Mouse (Mus musculus): ENCODE data around the gene Kcng4. TPM values are rescaled to one million over a fixed set of nuclear protein-coding genes. Genes with fewer than 3 reads are reported as not detected.

Gene Kcng4
- polyA plus RNA-seq, 1 experiment from 2014 or later, result 0.10 TPM

- H3K27ac ChIP-seq, result no peak overlapping the region
- peaks cover 16% of the 10 kb centered on the region for H3K4me1 ChIP-seq
- H3K9me3 ChIP-seq, result no peaks in the 10 kb centered on the region
- no peak for ATAC-seq (ENCODE audit: low FRiP score, low read depth)
- WGBS, result 88% methylated on average over 6 of the region's 6 CpGs
- H3K4me3 ChIP-seq, result no peak overlapping the region
- no peak overlapping the region for H3K9ac ChIP-seq
- no peak overlapping the region for H3K4me2 ChIP-seq (replicated peaks)
- H3K36me3 ChIP-seq, result no peaks in the 10 kb centered on the region
- H3K27me3 ChIP-seq (replicated peaks), result peaks cover 12% of the 10 kb centered on the region; the same call in 1 of the 2 replicates
Observed at GRCm38 (mm10) chr8:119638261-119638660, 2.8 kb upstream of the Kcng4 start.

- H3K9me3 ChIP-seq, result no peaks in the 10 kb centered on the region
- peaks cover 16% of the 10 kb centered on the region; the same call in 1 of the 2 replicates for H3K27me3 ChIP-seq (replicated peaks)
- WGBS, result 87% methylated on average over 4 of the region's 4 CpGs
- no peak overlapping the region for H3K9ac ChIP-seq
- no peak overlapping the region for H3K4me3 ChIP-seq
- no peak overlapping the region for H3K27ac ChIP-seq
- H3K4me1 ChIP-seq, result peaks cover 21% of the 10 kb centered on the region
- H3K4me2 ChIP-seq (replicated peaks), result no peak overlapping the region
- ATAC-seq (ENCODE audit: low FRiP score, low read depth), result no peak
- no peaks in the 10 kb centered on the region for H3K36me3 ChIP-seq
Observed at GRCm38 (mm10) chr8:119637381-119637780, 1.9 kb upstream of the Kcng4 start.

GRCm38 (mm10) chr8:119636766-119637165, 1.3 kb upstream of the Kcng4 start:
- no peak overlapping the region for H3K4me2 ChIP-seq (replicated peaks)
- H3K36me3 ChIP-seq, result no peaks in the 10 kb centered on the region
- H3K27me3 ChIP-seq (replicated peaks), result peaks cover 16% of the 10 kb centered on the region; the same call in 1 of the 2 replicates
- H3K4me3 ChIP-seq, result no peak overlapping the region
- WGBS, result 64% methylated on average over 7 of the region's 7 CpGs
- ATAC-seq (ENCODE audit: low FRiP score, low read depth), result no peak
- no peak overlapping the region for H3K27ac ChIP-seq
- H3K9me3 ChIP-seq, result no peaks in the 10 kb centered on the region
- peaks cover 21% of the 10 kb centered on the region for H3K4me1 ChIP-seq
- no peak overlapping the region for H3K9ac ChIP-seq

GRCm38 (mm10) chr8:119635958-119636357, 478 bp upstream of the Kcng4 start:
- Histone ChIP-seq H3K4me1 (peaks cover 26% of the 10 kb centered on the region), H3K4me2 (replicated peaks) (no peak overlapping the region), H3K9ac (no peak overlapping the region), H3K36me3 (no peaks in the 10 kb centered on the region), H3K27ac (no peak overlapping the region), H3K9me3 (no peaks in the 10 kb centered on the region), H3K27me3 (replicated peaks) (peaks cover 14% of the 10 kb centered on the region; the same call in 1 of the 2 replicates), H3K4me3 (no peak overlapping the region)
- 63% methylated on average over 2 of the region's 2 CpGs for WGBS
- ATAC-seq (ENCODE audit: low FRiP score, low read depth), result no peak

GRCm38 (mm10) chr8:119634616-119635336, 704 bp downstream of the Kcng4 start:
- H3K4me1 ChIP-seq, result peaks cover 32% of the 10 kb centered on the region
- H3K9me3 ChIP-seq, result no peaks in the 10 kb centered on the region
- H3K9ac ChIP-seq, result no peak overlapping the region
- 25% methylated on average over 14 of the region's 14 CpGs for WGBS
- H3K36me3 ChIP-seq, result no peaks in the 10 kb centered on the region
- peaks cover 14% of the 10 kb centered on the region; the same call in 1 of the 2 replicates for H3K27me3 ChIP-seq (replicated peaks)
- H3K27ac ChIP-seq, result no peak overlapping the region
- H3K4me2 ChIP-seq (replicated peaks), result no peak overlapping the region
- ATAC-seq (ENCODE audit: low FRiP score, low read depth), result no peak
- no peak overlapping the region for H3K4me3 ChIP-seq

DNA sequence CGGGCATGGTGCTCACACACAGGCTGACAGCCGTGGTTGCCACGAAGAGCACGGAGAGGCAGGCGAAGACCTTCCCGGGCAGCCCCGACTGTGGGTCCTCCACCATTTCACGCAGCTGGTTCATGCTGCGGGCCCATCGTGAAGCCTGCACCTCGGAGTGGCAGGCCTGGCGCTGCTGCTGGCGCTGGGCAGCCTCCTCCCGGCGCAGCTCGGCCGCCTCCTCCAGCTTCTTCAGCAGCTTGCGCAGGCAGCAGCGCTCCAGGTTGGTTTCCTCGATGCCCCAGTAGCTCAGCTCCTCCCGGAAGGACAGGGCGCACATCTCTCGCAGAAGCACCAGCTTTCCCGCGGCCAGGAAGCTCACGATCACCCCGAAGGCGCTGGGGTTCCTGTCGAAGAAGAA, 2.6 kb downstream of the Kcng4 start:
- H3K27me3 ChIP-seq (replicated peaks), result peaks cover 14% of the 10 kb centered on the region; the same call in 1 of the 2 replicates

DNA sequence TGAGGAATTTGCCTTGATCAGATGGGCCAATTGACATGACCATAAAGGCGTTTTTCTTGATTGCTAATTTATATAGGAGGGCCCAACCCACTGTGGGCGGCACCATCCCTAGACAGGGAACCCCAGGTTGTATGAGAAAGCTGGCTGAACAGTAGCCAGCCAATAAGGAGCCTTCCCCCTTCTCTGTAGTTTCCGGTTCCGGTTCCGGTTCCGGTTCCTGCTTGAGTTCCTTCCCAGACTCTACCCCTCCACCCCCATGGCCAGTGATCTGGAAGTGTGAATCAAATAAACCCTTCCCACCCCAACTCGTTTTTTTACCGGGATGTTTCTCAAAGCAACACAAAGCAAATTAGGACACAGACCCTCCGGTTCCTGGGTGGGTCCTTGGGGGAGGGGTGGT, 3.2 kb downstream of the Kcng4 start:
- no peak for ATAC-seq (ENCODE audit: low FRiP score, low read depth)
- Histone ChIP-seq H3K4me1 (peaks cover 39% of the 10 kb centered on the region), H3K9ac (no peak overlapping the region), H3K27ac (no peak overlapping the region), H3K9me3 (no peaks in the 10 kb centered on the region), H3K4me2 (replicated peaks) (no peak overlapping the region), H3K36me3 (no peaks in the 10 kb centered on the region), H3K4me3 (no peak overlapping the region), H3K27me3 (replicated peaks) (peaks cover 14% of the 10 kb centered on the region; the same call in 1 of the 2 replicates)
- 88% methylated on average over 9 of the region's 9 CpGs for WGBS

More for the DNA sequence above, 2.6 kb downstream of the Kcng4 start:
- Histone ChIP-seq H3K4me1 (peaks cover 35% of the 10 kb centered on the region), H3K4me2 (replicated peaks) (no peak overlapping the region), H3K36me3 (no peaks in the 10 kb centered on the region), H3K9ac (no peak overlapping the region), H3K27ac (no peak overlapping the region), H3K4me3 (no peak overlapping the region), H3K9me3 (no peaks in the 10 kb centered on the region)
- WGBS, result 54% methylated on average over 29 of the region's 29 CpGs
- no peak for ATAC-seq (ENCODE audit: low FRiP score, low read depth)

DNA sequence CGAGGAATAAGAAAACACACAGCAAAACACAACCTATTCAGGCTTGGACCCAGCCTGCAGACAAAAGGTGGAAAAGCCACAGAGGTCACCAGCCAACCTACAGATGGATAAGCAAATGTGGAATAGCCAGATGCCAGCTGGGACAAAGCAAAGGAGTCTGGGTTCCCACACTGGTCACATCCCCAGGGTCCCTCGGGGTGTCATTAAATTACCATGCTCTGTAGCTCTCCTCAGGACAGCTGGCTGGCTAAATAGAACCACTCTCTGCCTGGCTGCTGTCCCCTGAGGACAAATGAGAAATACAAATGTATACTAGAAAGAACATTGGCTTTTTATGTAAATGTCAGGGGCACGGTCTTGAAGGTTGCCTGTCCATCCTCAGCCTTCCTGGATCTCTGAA, 4.6 kb downstream of the Kcng4 start:
- Histone ChIP-seq H3K27me3 (replicated peaks) (peaks cover 14% of the 10 kb centered on the region; the same call in 1 of the 2 replicates), H3K4me2 (replicated peaks) (no peak overlapping the region), H3K36me3 (no peaks in the 10 kb centered on the region), H3K4me1 (peaks cover 38% of the 10 kb centered on the region), H3K4me3 (no peak overlapping the region), H3K9me3 (no peaks in the 10 kb centered on the region), H3K27ac (no peak overlapping the region), H3K9ac (no peak overlapping the region)
- 20% methylated on average over 3 of the region's 3 CpGs for WGBS
- no peak for ATAC-seq (ENCODE audit: low FRiP score, low read depth)

DNA sequence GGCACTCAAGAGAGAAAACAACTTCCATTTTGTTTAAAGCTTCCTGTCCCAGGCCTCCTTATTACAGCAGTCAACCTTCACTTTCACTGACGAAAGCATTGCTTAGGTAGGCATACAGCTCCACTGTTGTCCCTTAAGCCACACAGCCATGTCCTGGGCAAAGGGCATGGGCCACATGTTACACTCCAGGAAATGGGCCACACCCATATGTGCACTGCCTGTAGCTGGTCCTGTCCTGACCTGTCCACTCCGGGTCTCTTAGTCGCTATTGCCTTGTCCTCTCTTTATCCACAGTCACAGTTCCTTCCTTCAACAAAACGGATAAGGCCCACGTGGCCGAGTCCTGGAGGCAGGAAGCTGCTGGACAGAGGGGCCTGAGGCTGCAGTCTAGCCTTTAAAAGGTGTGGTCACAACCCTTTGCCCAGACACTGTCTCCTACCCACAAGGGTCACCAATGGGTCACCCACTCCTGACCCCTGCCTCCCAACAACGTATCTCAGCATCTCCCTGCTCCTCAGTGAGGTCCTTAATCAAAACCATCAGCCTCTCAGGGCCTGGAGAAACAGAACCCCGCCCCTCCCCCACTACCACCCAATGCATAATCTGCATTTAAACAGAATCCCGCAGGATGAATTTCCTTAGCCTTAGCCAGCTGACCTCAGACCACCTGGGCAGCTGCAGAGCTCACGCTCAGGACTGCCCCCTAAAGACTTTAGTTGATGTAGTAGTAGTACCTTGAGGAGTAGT, 7.7 kb downstream of the Kcng4 start:
- Histone ChIP-seq H3K27ac (no peak overlapping the region), H3K4me2 (replicated peaks) (no peak overlapping the region), H3K4me3 (no peak overlapping the region), H3K4me1 (peaks cover 19% of the 10 kb centered on the region), H3K36me3 (no peaks in the 10 kb centered on the region), H3K9me3 (no peaks in the 10 kb centered on the region), H3K27me3 (replicated peaks) (no peaks in the 10 kb centered on the region), H3K9ac (no peak overlapping the region)
- ATAC-seq (ENCODE audit: low FRiP score, low read depth), result no peak
- 42% methylated on average over 10 of the region's 10 CpGs for WGBS

GRCm38 (mm10) chr8:119627199-119627598, 8.3 kb downstream of the Kcng4 start:
- whole genome bisulfite sequencing, result 93% methylated on average over 7 of the region's 7 CpGs
- Histone ChIP-seq H3K27me3 (replicated peaks) (no peaks in the 10 kb centered on the region), H3K27ac (no peak overlapping the region), H3K4me1 (peaks cover 18% of the 10 kb centered on the region), H3K9me3 (no peaks in the 10 kb centered on the region), H3K36me3 (no peaks in the 10 kb centered on the region), H3K4me2 (replicated peaks) (no peak overlapping the region), H3K4me3 (no peak overlapping the region), H3K9ac (no peak overlapping the region)
- ATAC-seq (ENCODE audit: low FRiP score, low read depth), result no peak

DNA sequence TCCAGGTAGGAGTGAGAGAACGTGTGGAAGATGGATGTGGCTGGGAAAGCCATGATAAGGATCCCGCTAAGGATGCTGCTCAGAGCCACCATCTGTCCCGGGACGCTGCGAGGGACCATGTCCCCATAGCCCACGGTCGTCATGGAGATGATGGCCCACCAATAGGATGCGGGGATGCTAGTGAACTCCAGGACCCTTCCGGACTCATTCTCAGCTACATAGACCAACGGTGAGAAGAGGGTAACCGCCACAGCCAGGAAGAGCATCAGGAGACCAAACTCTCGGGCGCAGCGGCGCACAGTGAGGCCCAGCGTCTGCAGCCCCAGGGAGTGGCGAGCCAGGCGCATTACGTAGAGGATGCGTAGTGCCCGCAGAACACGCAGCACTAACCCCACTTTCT, 9.7 kb downstream of the Kcng4 start:
- Histone ChIP-seq H3K27me3 (replicated peaks) (no peaks in the 10 kb centered on the region), H3K4me3 (no peak overlapping the region), H3K9ac (no peak overlapping the region), H3K4me1 (peaks cover 11% of the 10 kb centered on the region), H3K4me2 (replicated peaks) (no peak overlapping the region), H3K36me3 (no peaks in the 10 kb centered on the region), H3K9me3 (no peaks in the 10 kb centered on the region), H3K27ac (no peak overlapping the region)
- ATAC-seq (ENCODE audit: low FRiP score, low read depth), result no peak
- WGBS, result 75% methylated on average over 22 of the region's 22 CpGs

DNA sequence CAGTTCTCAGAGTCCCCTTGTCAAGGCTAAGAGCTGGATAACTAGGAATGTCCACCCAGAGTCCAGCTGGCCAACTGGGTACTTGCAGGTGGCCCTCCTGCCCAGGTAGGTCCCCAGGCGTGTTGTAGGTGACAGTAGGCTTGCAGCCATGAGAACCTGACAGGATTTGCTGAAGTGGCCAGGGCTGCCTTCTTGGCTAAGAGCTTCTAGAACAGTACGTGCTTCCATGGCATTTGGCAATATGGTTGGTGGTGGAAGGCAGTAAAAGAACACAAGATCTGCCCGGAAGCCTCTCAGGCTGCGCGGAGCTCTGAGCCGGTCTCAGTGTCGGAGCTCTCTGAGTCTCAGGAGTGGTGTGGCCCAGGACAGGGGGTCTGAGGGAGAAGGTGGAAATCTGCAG, 10.6 kb downstream of the Kcng4 start:
- WGBS, result 91% methylated on average over 7 of the region's 7 CpGs

More for the DNA sequence above, 10.6 kb downstream of the Kcng4 start:
- ATAC-seq (ENCODE audit: low FRiP score, low read depth), result no peak
- Histone ChIP-seq H3K27me3 (replicated peaks) (no peaks in the 10 kb centered on the region), H3K9ac (no peak overlapping the region), H3K36me3 (no peaks in the 10 kb centered on the region), H3K4me1 (peaks cover 7% of the 10 kb centered on the region), H3K4me3 (no peak overlapping the region), H3K27ac (no peak overlapping the region), H3K4me2 (replicated peaks) (no peak overlapping the region), H3K9me3 (no peaks in the 10 kb centered on the region)
